Mouse (Mus musculus): ENCODE measurements around the gene Acsf3. TPM values are rescaled to one million over a fixed set of nuclear protein-coding genes. Genes with fewer than 3 reads are reported as not detected.

Gene Acsf3
- polyA plus RNA-seq, 1 experiment from 2014 or later = 17.9 TPM

DNA sequence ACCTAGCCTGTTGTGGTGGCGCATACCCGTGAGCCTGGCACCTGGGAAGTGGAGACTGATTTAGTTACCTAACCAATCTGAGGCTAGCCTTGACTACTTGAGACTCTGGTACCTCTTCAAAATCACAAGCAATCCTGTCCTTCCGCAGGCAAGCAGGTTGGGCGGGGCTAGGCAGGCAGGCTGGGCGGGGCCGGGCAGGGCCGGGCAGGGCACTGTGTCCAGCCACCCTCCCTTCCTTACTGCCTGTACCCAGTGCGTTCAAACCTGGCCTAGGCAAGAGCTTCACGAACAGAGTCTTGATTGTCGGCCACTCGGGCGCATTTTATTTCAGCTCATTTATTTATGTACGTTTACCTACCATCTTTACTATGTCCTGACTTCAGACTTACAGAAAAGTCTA, 84.6 kb downstream of the Acsf3 start:
- 64% methylated on average over 13 of the region's 13 CpGs for WGBS
- Histone ChIP-seq H3K4me1 (replicated peaks) (0 out of 2 replicates have a peak, but pooled peaks cover 6% of the 10 kb centered on the region), H3K27ac (no peak overlapping the region), H3K4me2 (replicated peaks) (no peak overlapping the region), H3K9ac (replicated peaks) (no peak overlapping the region), H3K36me3 (no peaks in the 10 kb centered on the region), H3K27me3 (no peaks in the 10 kb centered on the region), H3K9me3 (peaks cover 12% of the 10 kb centered on the region), H3K4me3 (replicated peaks) (no peak overlapping the region)
- ATAC-seq = no peak

DNA sequence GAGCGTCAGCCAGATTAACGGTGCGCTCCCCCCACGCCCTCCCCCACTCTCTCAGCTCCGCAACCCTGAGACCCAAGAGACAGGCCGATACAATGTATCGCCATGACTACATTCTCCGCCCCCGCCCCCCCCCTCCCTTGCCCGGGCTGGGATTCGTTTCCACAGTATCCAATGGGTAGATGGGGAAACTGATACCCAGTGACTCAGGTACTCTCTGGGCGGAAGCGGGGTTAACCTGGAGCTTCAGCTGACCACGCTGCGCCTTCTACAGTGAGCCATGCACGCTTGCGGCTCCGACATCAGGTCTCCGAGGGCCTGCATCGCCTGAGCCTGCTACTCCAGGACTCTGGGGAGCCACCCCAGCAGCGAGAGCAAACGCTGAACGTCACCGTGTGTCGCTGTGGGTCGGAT, 89.4 kb downstream of the Acsf3 start:
- peaks cover 22% of the 10 kb centered on the region for H3K9me3 ChIP-seq
- no peak overlapping the region for H3K27ac ChIP-seq
- H3K4me1 ChIP-seq (replicated peaks) = 0 out of 2 replicates have a peak, but pooled peaks cover 10% of the 10 kb centered on the region
- no peaks in the 10 kb centered on the region for H3K27me3 ChIP-seq
- H3K36me3 ChIP-seq = no peaks in the 10 kb centered on the region
- peak overlapping the region; percentile 25 for H3K4me3 ChIP-seq (replicated peaks)
- peak overlapping the region; percentile 44 for H3K9ac ChIP-seq (replicated peaks)
- 49% methylated on average over 26 of the region's 26 CpGs for WGBS
- ATAC-seq = peak; percentile 54; the same call in 1 of the 2 replicates
- peak overlapping the region; percentile 52 for H3K4me2 ChIP-seq (replicated peaks)

DNA sequence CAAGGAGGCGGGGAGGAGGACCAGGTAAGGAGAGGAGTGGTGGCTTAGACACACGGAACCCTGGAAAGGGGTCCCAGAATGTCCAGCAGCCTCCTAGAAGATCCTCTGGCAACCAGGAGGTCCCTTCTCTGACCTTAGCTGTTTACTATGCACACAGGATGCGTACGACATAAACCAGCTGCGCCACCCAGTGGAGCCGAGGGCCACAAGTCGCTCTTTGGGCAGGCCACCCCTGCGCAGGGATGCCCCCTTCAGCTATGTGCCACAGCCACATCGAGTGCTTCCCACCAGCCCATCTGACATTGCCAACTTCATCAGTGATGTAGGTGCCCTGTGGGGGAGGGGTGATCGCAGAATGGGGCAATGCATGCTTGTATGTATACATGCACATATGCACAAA, 90.2 kb downstream of the Acsf3 start:
- no peaks in the 10 kb centered on the region for H3K27me3 ChIP-seq
- H3K9ac ChIP-seq (replicated peaks) = peak overlapping the region; percentile 44
- H3K36me3 ChIP-seq = no peaks in the 10 kb centered on the region
- ATAC-seq = 0 out of 2 replicates have a peak, but pooled peaks have one; percentile 15
- peaks cover 22% of the 10 kb centered on the region for H3K9me3 ChIP-seq
- WGBS = 62% methylated on average over 10 of the region's 10 CpGs
- peak overlapping the region; percentile 25 for H3K4me3 ChIP-seq (replicated peaks)
- H3K4me1 ChIP-seq (replicated peaks) = 0 out of 2 replicates have a peak, but pooled peaks cover 10% of the 10 kb centered on the region
- H3K27ac ChIP-seq = no peak overlapping the region
- peak overlapping the region; percentile 52 for H3K4me2 ChIP-seq (replicated peaks)

DNA sequence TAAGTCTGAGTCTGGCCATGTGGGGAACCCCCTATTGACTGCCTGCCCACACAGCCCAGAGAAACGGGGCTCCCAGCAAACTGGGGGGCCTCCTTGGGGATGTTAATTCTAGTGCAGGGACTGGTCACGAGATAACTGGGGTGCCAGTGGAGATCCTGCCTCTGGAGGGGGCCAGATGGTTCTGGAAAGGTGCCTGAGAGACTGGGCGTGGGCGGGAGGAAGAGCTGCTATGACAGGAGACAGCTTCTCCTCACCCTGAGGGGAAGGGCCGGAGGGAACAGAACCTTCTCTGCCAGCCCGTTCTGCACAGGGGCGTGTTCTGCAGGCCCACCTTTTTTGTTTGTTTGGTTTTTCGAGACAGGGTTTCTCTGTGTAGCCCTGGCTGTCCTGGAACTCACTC, 90.9 kb downstream of the Acsf3 start:
- Histone ChIP-seq H3K27me3 (no peaks in the 10 kb centered on the region), H3K4me3 (replicated peaks) (no peak overlapping the region), H3K9me3 (peaks cover 22% of the 10 kb centered on the region), H3K4me2 (replicated peaks) (no peak overlapping the region), H3K27ac (no peak overlapping the region), H3K4me1 (replicated peaks) (0 out of 2 replicates have a peak, but pooled peaks cover 10% of the 10 kb centered on the region), H3K9ac (replicated peaks) (no peak overlapping the region), H3K36me3 (no peaks in the 10 kb centered on the region)
- WGBS = 86% methylated on average over 8 of the region's 8 CpGs
- no peak for ATAC-seq

Other genes starting within 250 kb of the Acsf3 start
- 1.6 and 2.9 TPM in 2 replicates for gene Piezo1, start 224.2 kb upstream of the Acsf3 start, polyA plus RNA-seq (2015; fragmentation: Nextera tagmentation; extraction: Ambion mirVana)
- gene Cdt1, start 207.5 kb upstream of the Acsf3 start, polyA plus RNA-seq (2015; fragmentation: Nextera tagmentation; extraction: Ambion mirVana) = 13.8 and 14.1 TPM in 2 replicates
- 136 and 152 TPM in 2 replicates for gene Aprt, start 198.6 kb upstream of the Acsf3 start, polyA plus RNA-seq (2015; fragmentation: Nextera tagmentation; extraction: Ambion mirVana)
- 3.9 and 4.7 TPM in 2 replicates for gene Galns, start 164.0 kb upstream of the Acsf3 start, polyA plus RNA-seq (2015; fragmentation: Nextera tagmentation; extraction: Ambion mirVana)
- 98.5 and 102 TPM in 2 replicates for gene Trappc2l, start 163.8 kb upstream of the Acsf3 start, polyA plus RNA-seq (2015; fragmentation: Nextera tagmentation; extraction: Ambion mirVana)
- gene Pabpn1l, start 152.7 kb upstream of the Acsf3 start, polyA plus RNA-seq (2015; fragmentation: Nextera tagmentation; extraction: Ambion mirVana) = not detected in 2 replicates
- gene Cbfa2t3, start 76.4 kb upstream of the Acsf3 start, polyA plus RNA-seq (2015; fragmentation: Nextera tagmentation; extraction: Ambion mirVana) = 20.2 and 20.9 TPM in 2 replicates
- gene Cdh15, start 72.5 kb downstream of the Acsf3 start, polyA plus RNA-seq (2015; fragmentation: Nextera tagmentation; extraction: Ambion mirVana) = 1.00 and 1.1 TPM in 2 replicates

Measured in midbrain, embryonic 13.5 days (tissue).